Mouse (Mus musculus): ENCODE data around the gene Creb5. TPM values are rescaled to one million over a fixed set of nuclear protein-coding genes. Genes with fewer than 3 reads are reported as not detected.

Gene Creb5
- polyA plus RNA-seq, 1 experiment from 2014 or later = 3.2 TPM

DNA sequence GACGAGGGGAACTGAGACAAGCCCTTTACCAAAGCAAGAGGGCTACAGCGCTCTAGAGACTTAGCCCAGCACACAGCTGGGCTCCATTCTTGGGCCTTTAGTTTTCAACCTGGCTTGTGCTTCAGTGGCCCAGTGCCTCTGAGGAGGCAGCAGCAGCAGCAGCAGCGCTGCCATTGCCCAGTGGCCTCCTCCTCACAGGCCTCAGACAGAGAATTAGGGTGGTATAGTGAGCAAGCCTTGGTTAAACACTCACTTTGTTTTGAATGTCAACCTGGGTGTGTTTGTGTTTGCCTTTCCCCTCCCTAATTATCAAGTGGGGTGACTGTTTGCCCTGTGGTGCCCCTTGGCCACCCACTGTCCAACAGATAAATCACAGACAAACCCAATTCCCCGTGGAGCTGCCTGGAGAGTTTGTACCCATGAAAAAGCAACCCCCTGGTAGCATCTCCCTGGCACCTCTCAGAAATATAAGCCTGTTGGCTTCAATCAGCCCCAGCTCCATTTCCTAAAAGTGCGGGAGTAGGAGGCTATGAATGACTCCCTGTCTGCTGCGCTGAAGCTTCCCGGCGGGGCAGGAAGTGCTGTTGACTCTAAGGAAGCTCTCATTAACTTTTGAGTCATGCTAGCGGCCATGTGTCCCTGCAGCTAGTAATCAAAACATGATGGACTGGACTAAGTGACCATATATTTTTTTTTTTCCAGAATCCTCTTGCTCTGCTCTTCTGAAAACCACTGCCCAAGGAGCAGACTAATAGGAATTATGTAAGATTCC lies 328.6 kb downstream of the Creb5 start:
- 66% methylated on average over 9 of the region's 9 CpGs for WGBS
- no peak overlapping the region for H3K4me3 ChIP-seq (ENCODE audit: low read length)
- no peak overlapping the region for H3K9ac ChIP-seq (ENCODE audit: low read depth, low read length)
- H3K36me3 ChIP-seq (ENCODE audit: control insufficient read depth, insufficient read depth, low read length) = no peaks in the 10 kb centered on the region
- no peak for ATAC-seq
- H3K4me1 ChIP-seq (ENCODE audit: control insufficient read depth, insufficient read depth, low read depth, low read length) = peaks cover 5% of the 10 kb centered on the region
- H3K27me3 ChIP-seq (replicated peaks; ENCODE audit: control insufficient read depth, insufficient read depth, low read length) = no peaks in the 10 kb centered on the region
- no peak overlapping the region for H3K27ac ChIP-seq (ENCODE audit: low read depth, low read length)
- no peak overlapping the region for H3K4me2 ChIP-seq (ENCODE audit: low read length)
- no peaks in the 10 kb centered on the region for H3K9me3 ChIP-seq (ENCODE audit: control insufficient read depth, low read length)

DNA sequence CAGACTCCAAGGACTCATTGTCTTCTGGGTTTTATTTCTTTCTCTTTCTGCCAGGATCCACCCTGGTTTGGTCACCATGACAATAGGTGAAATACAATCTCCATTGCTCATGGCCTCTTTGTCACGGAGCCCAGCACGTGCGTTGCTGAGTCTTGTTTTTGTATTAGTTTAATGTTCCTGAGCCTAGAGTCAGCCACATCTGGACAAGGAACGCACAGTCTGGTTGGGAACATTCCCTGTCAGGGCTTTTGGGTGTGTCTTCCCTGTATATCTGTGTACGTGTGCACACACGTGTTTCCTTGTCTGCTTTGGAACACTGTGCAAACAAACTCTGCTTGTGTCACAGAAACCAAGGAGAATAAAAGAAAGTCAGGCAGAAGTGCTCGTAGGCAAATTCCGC lies 331.1 kb downstream of the Creb5 start:
- 69% methylated on average over 8 of the region's 8 CpGs for WGBS

DNA sequence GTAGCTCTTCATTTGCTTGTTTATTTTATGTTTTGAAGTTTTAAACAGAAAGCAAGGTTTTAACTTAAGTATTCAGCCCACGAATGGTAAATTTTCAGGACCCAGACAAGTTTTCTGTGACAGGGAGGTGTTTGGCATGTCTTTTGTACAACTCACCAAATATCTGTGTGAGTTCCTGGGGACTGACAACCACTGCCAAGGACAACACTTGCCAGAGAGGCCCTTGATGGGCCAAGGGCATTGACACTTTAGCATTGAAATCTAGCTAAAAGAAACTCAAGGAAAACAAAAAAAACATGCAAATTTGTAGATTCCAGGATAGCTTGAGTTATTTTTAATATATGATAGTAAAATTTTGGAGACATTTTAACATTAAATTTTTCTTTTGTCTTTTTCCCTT lies 332.6 kb downstream of the Creb5 start:
- H3K27ac ChIP-seq (ENCODE audit: low read depth, low read length) = no peak overlapping the region
- peaks cover 5% of the 10 kb centered on the region for H3K4me1 ChIP-seq (ENCODE audit: control insufficient read depth, insufficient read depth, low read depth, low read length)
- whole genome bisulfite sequencing = 59% methylated on average over 1 of the region's 1 CpGs
- no peaks in the 10 kb centered on the region for H3K9me3 ChIP-seq (ENCODE audit: control insufficient read depth, low read length)
- ATAC-seq = no peak
- no peak overlapping the region for H3K9ac ChIP-seq (ENCODE audit: low read depth, low read length)
- no peak overlapping the region for H3K4me3 ChIP-seq (ENCODE audit: low read length)
- H3K4me2 ChIP-seq (ENCODE audit: low read length) = no peak overlapping the region
- H3K36me3 ChIP-seq (ENCODE audit: control insufficient read depth, insufficient read depth, low read length) = no peaks in the 10 kb centered on the region
- no peaks in the 10 kb centered on the region for H3K27me3 ChIP-seq (replicated peaks; ENCODE audit: control insufficient read depth, insufficient read depth, low read length)

More for the DNA sequence above, 331.1 kb downstream of the Creb5 start:
- ATAC-seq = no peak
- Histone ChIP-seq H3K9me3 (ENCODE audit: control insufficient read depth, low read length) (no peaks in the 10 kb centered on the region), H3K27ac (ENCODE audit: low read depth, low read length) (no peak overlapping the region), H3K4me1 (ENCODE audit: control insufficient read depth, insufficient read depth, low read depth, low read length) (peaks cover 5% of the 10 kb centered on the region), H3K36me3 (ENCODE audit: control insufficient read depth, insufficient read depth, low read length) (no peaks in the 10 kb centered on the region), H3K27me3 (replicated peaks; ENCODE audit: control insufficient read depth, insufficient read depth, low read length) (no peaks in the 10 kb centered on the region), H3K9ac (ENCODE audit: low read depth, low read length) (no peak overlapping the region), H3K4me2 (ENCODE audit: low read length) (no peak overlapping the region), H3K4me3 (ENCODE audit: low read length) (no peak overlapping the region)

DNA sequence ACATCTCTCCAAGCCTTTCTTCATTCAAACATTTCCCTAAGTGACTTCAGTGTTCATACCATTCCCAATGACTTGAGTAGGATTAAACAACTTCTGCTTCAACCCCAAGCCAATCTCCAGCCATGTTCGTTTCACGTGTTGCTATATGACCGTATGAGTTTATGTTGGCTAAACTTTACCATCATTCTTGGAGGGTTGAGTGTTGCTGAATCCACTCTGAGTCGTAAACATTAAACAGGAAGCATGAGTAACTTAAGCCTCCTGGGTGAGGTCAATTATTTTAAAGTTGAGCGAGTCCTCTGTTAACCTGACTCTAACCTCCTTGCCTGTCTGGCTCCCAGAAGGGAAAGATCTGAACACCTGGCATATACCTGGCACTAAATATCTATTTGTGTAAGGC lies 334.2 kb downstream of the Creb5 start:
- H3K4me2 ChIP-seq (ENCODE audit: low read length) = no peak overlapping the region
- 92% methylated on average over 5 of the region's 5 CpGs for WGBS

DNA sequence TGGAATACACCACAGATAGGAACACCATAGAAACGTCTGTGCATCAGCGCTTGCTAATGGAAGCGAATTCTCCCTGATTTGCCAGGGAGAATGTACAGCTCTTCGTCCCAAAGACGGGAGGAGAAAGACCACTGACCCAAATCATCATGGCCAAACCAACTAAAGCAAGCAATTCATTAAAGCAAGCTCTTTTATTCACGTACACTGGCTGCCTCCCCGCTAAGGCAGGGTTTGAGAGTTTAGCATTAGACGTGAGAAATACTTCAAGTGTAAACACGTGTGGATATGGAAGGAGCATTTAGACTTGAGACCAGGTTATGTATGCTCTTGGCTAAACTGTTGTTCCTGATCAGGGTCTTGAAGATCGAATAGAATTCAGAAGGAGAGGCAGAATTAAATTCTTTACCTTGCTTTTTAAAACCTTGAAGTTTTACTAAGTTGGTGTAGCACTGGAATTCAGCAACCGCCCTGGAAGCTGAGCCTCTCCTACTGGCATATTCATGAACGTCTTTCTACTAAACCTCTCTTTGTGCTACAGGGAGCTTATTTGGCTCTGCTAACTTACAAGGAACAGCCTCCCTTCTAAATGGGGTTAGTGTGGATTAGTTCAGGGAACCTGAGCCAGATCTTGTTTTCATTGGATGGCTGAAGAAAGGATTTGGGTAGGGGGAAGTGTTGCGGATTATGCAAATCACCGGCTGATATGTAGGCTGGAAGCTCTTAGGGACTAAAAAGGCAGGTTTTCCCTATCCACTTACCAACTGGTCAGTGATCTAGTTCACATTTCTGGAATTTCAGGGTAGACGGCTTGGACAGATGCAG lies 337.6 kb downstream of the Creb5 start:
- H3K4me2 ChIP-seq (ENCODE audit: low read length) = no peak overlapping the region
- no peaks in the 10 kb centered on the region for H3K27me3 ChIP-seq (replicated peaks; ENCODE audit: control insufficient read depth, insufficient read depth, low read length)
- H3K9me3 ChIP-seq (ENCODE audit: control insufficient read depth, low read length) = no peaks in the 10 kb centered on the region
- H3K27ac ChIP-seq (ENCODE audit: low read depth, low read length) = no peak overlapping the region
- no peaks in the 10 kb centered on the region for H3K4me1 ChIP-seq (ENCODE audit: control insufficient read depth, insufficient read depth, low read depth, low read length)
- no peak overlapping the region for H3K4me3 ChIP-seq (ENCODE audit: low read length)
- H3K9ac ChIP-seq (ENCODE audit: low read depth, low read length) = no peak overlapping the region
- H3K36me3 ChIP-seq (ENCODE audit: control insufficient read depth, insufficient read depth, low read length) = no peaks in the 10 kb centered on the region
- 43% methylated on average over 15 of the region's 15 CpGs for WGBS
- peak; percentile 60; the same call in 1 of the 2 replicates for ATAC-seq

More for the DNA sequence above, 334.2 kb downstream of the Creb5 start:
- Histone ChIP-seq H3K4me3 (ENCODE audit: low read length) (no peak overlapping the region), H3K27me3 (replicated peaks; ENCODE audit: control insufficient read depth, insufficient read depth, low read length) (no peaks in the 10 kb centered on the region), H3K36me3 (ENCODE audit: control insufficient read depth, insufficient read depth, low read length) (no peaks in the 10 kb centered on the region), H3K27ac (ENCODE audit: low read depth, low read length) (no peak overlapping the region), H3K9me3 (ENCODE audit: control insufficient read depth, low read length) (no peaks in the 10 kb centered on the region), H3K9ac (ENCODE audit: low read depth, low read length) (no peak overlapping the region), H3K4me1 (ENCODE audit: control insufficient read depth, insufficient read depth, low read depth, low read length) (no peaks in the 10 kb centered on the region)
- ATAC-seq = no peak

DNA sequence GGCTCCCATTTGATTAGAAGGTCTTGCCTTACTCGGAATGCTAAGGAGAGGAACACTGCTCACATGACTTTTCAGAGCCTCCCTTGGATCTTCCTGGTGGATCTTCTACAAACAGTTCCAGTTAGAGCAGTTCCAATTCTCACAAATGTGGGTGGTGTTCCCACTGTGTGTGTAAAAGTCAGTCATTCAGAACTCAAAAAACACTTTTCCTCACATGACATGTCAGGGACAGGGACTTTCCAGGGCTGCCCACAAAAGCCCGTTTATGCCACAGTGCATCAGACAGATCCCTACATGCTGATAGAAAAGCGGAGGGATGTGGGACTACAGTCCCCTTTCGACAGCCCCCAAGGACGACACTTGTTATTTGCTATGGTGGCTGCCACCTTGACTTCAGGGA lies 339.0 kb downstream of the Creb5 start:
- WGBS = 88% methylated on average over 5 of the region's 5 CpGs
- no peaks in the 10 kb centered on the region for H3K9me3 ChIP-seq (ENCODE audit: control insufficient read depth, low read length)

DNA sequence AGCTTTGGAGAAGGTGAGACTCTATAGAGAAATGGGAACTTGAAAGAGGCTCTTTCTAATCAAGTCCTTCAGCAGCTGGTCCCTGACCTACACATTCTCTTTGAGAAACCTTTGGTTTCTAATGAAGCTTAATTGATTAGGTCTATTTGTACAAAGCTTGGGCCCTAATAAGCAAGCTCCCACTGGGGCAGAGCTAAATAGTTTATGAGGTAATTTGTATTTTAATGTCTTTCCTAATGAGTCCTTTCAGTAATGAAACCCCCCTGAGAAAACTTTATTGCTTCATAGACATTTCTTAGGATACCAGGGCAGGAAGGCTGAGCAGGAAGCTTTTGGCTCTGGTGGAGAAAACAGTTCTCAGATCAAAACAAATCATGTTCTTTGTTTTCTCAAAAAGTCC lies 341.6 kb downstream of the Creb5 start:
- Histone ChIP-seq H3K4me1 (ENCODE audit: control insufficient read depth, insufficient read depth, low read depth, low read length) (no peaks in the 10 kb centered on the region), H3K27ac (ENCODE audit: low read depth, low read length) (no peak overlapping the region), H3K9me3 (ENCODE audit: control insufficient read depth, low read length) (no peaks in the 10 kb centered on the region), H3K27me3 (replicated peaks; ENCODE audit: control insufficient read depth, insufficient read depth, low read length) (no peaks in the 10 kb centered on the region), H3K4me3 (ENCODE audit: low read length) (no peak overlapping the region), H3K36me3 (ENCODE audit: control insufficient read depth, insufficient read depth, low read length) (no peaks in the 10 kb centered on the region), H3K9ac (ENCODE audit: low read depth, low read length) (no peak overlapping the region), H3K4me2 (ENCODE audit: low read length) (no peak overlapping the region)
- no peak for ATAC-seq

More for the DNA sequence above, 339.0 kb downstream of the Creb5 start:
- Histone ChIP-seq H3K4me1 (ENCODE audit: control insufficient read depth, insufficient read depth, low read depth, low read length) (no peaks in the 10 kb centered on the region), H3K36me3 (ENCODE audit: control insufficient read depth, insufficient read depth, low read length) (no peaks in the 10 kb centered on the region), H3K9ac (ENCODE audit: low read depth, low read length) (no peak overlapping the region), H3K27ac (ENCODE audit: low read depth, low read length) (no peak overlapping the region), H3K27me3 (replicated peaks; ENCODE audit: control insufficient read depth, insufficient read depth, low read length) (no peaks in the 10 kb centered on the region), H3K4me3 (ENCODE audit: low read length) (no peak overlapping the region), H3K4me2 (ENCODE audit: low read length) (no peak overlapping the region)
- no peak for ATAC-seq

DNA sequence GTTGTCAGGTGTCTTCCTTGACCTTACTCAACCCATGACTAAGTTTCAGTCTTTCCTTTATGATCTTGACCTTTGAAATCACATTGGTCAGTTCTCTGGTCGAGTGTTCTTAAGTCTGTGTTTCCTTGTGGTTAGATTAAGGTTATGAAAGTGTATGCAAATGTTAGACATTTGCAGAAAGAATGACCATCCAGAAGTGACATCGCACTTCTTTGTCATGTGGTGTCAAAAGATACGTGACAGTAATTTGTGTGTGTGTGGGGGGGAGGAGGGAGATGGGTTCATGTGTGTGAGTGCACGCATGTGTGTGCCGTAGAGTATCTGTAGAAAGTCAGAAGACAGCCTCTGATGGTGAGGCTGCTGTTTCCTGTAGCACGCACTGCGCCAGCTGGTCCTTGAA lies 348.4 kb downstream of the Creb5 start:
- Histone ChIP-seq H3K27me3 (replicated peaks; ENCODE audit: control insufficient read depth, insufficient read depth, low read length) (no peaks in the 10 kb centered on the region), H3K9ac (ENCODE audit: low read depth, low read length) (no peak overlapping the region), H3K27ac (ENCODE audit: low read depth, low read length) (no peak overlapping the region), H3K4me1 (ENCODE audit: control insufficient read depth, insufficient read depth, low read depth, low read length) (peaks cover 5% of the 10 kb centered on the region), H3K9me3 (ENCODE audit: control insufficient read depth, low read length) (no peaks in the 10 kb centered on the region), H3K4me2 (ENCODE audit: low read length) (no peak overlapping the region), H3K36me3 (ENCODE audit: control insufficient read depth, insufficient read depth, low read length) (no peaks in the 10 kb centered on the region), H3K4me3 (ENCODE audit: low read length) (no peak overlapping the region)
- ATAC-seq = no peak
- 91% methylated on average over 7 of the region's 7 CpGs for WGBS

All from hindbrain, embryonic 16.5 days (tissue).